Mouse (Mus musculus) intestine, embryonic 15.5 days (tissue): ENCODE measurements around the gene Ropn1l. TPM values are rescaled to one million over a fixed set of nuclear protein-coding genes. Genes with fewer than 3 reads are reported as not detected.
A peak's percentile ranks its signal among the peaks of the same experiment; 100 is the strongest.

ENCODE experiments used
- ATAC-seq: fragments of 200-750 bp; cut with Nextera tagmentation; 2 replicates; pipeline ENCODE4 v1.8.0; 2017; ENCODE audit warnings: moderate TSS enrichment, moderate library complexity
- H3K27ac ChIP-seq: fragments of 300-500 bp; sonication (generic); 2 replicates; pipeline ENCODE4 v1.5.1; 2015; ENCODE audit warnings: mild to moderate bottlenecking, inconsistent platforms
- H3K27me3 ChIP-seq: fragments of 300-500 bp; sonication (generic); replicated peaks from 2 replicates; pipeline ENCODE4 v1.6.1; 2015; ENCODE audit warnings: inconsistent platforms
- H3K36me3 ChIP-seq: fragments of 300-500 bp; sonication (generic); 2 replicates; pipeline ENCODE4 v1.6.1; 2015; ENCODE audit warnings: inconsistent platforms
- H3K4me1 ChIP-seq: fragments of 300-500 bp; sonication (generic); replicated peaks from 2 replicates; pipeline ENCODE4 v1.6.1; 2015; ENCODE audit warnings: inconsistent platforms
- H3K4me2 ChIP-seq: fragments of 300-500 bp; sonication (generic); replicated peaks from 2 replicates; pipeline ENCODE4 v1.6.1; 2015; ENCODE audit warnings: mild to moderate bottlenecking, inconsistent platforms
- H3K4me3 ChIP-seq: fragments of 300-500 bp; sonication (generic); replicated peaks from 2 replicates; pipeline ENCODE4 v1.5.1; 2015; ENCODE audit warnings: inconsistent platforms
- H3K9ac ChIP-seq: fragments of 300-500 bp; sonication (generic); 2 replicates; pipeline ENCODE4 v1.6.1; 2015; ENCODE audit warnings: inconsistent platforms
- H3K9me3 ChIP-seq: fragments of 300-500 bp; sonication (generic); 2 replicates; pipeline ENCODE4 v1.6.1; 2016; ENCODE audit warnings: inconsistent platforms
- WGBS: fragments of 180-500 bp; shearing (Covaris S2); methylation state at CpG from one replicate; pipeline ENCODE4 v1.1.7; 2015; 5-methylcytosine and 5-hydroxymethylcytosine counted together
- polyA plus RNA-seq: library from polyadenylated mRNA; unstranded; fragments of >200 nt; fragmentation: Nextera tagmentation; extraction: Ambion mirVana; gene quantifications from 2 replicates; pipeline ENCODE4 v1.2.1, GENCODE M21; 2015

The Ropn1l gene
- polyA plus RNA-seq, 1 experiment from 2014 or later, result 2.3 TPM

DNA sequence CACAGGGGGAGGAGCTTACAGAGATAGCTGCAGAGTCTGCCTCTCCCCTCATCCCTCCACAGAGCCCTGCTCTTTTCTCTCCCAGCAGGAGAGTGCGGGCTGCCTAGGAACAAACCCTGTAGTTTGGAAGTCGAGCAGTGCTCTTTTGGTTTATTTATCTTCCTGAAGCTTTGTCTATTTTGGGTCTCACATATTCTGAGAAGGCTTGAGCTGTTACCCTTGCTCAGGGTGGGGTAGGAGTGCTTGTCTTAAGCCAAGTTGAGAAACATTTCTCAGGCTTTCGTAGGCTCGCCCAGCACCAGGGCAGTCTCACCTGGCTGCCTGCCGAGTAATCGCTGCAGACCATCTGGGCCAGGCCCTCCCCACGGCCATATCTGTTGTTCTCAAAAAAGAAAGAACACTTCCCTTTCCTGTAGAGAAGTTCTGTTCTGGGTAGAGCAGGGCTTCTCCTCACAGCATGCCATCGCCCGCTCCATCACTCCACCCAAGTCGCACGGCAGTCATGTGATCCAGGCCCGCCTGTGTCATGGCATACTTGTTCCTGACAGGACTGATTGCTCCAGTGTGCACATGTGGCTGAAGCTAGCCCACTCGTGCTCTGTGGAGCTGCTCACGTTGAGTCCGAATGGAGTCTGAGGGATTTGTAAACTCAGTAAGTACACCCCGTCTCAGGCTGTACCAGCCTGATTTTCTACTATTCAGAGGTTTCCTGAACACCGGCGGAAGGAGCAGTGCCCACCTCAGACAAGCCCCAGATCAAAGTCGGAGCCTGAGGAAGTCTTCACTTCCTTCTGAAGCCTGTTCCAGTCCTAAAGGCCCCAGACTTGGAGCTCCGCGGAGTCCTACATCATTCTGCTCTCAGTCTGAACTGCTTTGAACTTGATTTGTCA, 35.5 kb downstream of the Ropn1l start:
- H3K27ac ChIP-seq, result no peak overlapping the region
- no peaks in the 10 kb centered on the region for H3K27me3 ChIP-seq
- 54% methylated on average over 21 of the region's 21 CpGs for WGBS
- peak overlapping the region; percentile 17; the same call in 1 of the 2 replicates for H3K4me2 ChIP-seq
- no peak overlapping the region for H3K4me3 ChIP-seq
- no peaks in the 10 kb centered on the region for H3K9me3 ChIP-seq
- H3K36me3 ChIP-seq, result no peaks in the 10 kb centered on the region
- H3K4me1 ChIP-seq, result peaks cover 4% of the 10 kb centered on the region; the same call in 1 of the 2 replicates
- no peak overlapping the region for H3K9ac ChIP-seq
- ATAC-seq, result peak; percentile 41; the same call in 1 of the 2 replicates

DNA sequence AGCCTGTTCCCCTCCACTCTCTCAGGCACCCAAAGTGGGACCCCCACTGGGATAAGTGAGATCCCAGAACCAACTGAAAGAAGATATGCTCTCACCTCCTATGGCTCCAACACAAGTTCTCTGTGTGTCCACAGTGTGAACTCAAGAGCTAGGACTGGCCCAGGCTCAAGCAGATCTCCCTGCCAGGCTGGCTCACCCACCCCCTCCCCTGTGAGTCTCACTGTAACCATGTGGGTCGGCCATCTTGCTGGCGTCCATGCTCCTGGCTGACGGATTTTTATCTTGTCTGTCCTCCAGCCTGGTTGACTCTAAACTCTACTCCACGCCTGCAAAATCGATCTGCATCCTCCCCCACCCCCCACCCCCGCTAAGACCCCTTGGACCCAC, 36.1 kb downstream of the Ropn1l start:
- Histone ChIP-seq H3K36me3 (no peaks in the 10 kb centered on the region), H3K4me2 (no peak overlapping the region), H3K9ac (no peak overlapping the region), H3K9me3 (no peaks in the 10 kb centered on the region), H3K4me3 (no peak overlapping the region), H3K27ac (no peak overlapping the region), H3K4me1 (no peaks in the 10 kb centered on the region), H3K27me3 (no peaks in the 10 kb centered on the region)
- ATAC-seq, result no peak
- 53% methylated on average over 6 of the region's 6 CpGs for WGBS

DNA sequence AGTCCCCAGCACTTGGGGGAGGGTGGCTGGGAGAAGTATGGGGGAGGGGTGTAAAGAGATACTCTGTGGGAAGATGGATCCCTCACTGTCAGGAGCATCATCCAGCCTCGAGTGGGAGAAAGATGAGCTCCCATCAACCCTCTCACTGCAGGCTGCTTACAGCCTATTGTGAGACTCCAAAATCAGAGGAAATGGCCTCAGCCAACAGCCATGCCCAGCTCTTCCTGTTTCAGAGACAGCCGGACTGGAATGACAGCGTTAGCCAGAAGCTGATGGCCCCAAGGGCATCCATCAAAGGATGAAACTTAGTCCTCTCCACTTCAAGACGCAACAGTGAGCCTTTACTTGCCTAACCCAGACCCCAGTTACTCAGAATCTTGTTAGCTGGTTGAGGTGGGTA, 38.4 kb downstream of the Ropn1l start:
- Histone ChIP-seq H3K27me3 (no peaks in the 10 kb centered on the region), H3K9ac (no peak overlapping the region), H3K4me2 (no peak overlapping the region), H3K27ac (no peak overlapping the region), H3K4me3 (no peak overlapping the region), H3K36me3 (no peaks in the 10 kb centered on the region), H3K9me3 (no peaks in the 10 kb centered on the region), H3K4me1 (no peaks in the 10 kb centered on the region)
- WGBS, result 54% methylated on average over 4 of the region's 4 CpGs
- ATAC-seq, result no peak

DNA sequence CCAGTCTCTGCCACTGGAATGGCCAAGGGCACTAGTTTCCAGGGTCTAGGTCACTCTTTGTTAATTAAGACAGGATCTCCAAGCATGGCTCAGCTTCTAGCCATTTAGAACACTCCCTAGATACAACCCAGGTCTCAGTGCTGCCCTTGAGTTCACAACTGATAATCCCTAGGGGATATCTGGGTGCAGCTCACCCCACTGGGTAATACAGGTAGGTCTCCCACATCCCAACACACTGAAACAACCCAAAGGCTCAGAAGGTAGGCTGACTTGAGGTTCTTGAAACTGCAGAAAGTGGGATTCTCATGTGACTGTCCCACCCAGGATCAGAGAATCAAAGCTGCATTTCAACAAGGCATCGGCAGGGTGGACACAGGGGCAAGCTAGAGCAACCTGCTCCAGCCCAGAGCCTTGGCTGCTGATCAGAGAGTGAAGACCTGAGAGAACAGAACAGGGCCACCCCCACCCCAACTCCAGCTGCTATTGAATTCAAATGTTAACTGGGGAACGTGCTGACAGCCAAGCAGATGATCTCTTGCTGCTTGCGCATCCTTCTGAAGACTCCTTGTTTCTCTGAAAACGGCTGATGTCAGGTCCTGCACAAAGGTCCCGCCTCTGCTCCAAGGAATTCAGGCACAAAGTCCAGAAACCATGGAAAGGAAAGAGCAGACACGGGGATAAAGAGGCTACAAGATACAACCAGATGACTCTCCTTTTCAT, 39.2 kb downstream of the Ropn1l start:
- Histone ChIP-seq H3K9ac (no peak overlapping the region), H3K36me3 (no peaks in the 10 kb centered on the region), H3K9me3 (no peaks in the 10 kb centered on the region), H3K27me3 (no peaks in the 10 kb centered on the region), H3K4me3 (no peak overlapping the region), H3K4me1 (no peaks in the 10 kb centered on the region), H3K27ac (no peak overlapping the region), H3K4me2 (no peak overlapping the region)
- no peak for ATAC-seq
- WGBS, result 53% methylated on average over 6 of the region's 6 CpGs

DNA sequence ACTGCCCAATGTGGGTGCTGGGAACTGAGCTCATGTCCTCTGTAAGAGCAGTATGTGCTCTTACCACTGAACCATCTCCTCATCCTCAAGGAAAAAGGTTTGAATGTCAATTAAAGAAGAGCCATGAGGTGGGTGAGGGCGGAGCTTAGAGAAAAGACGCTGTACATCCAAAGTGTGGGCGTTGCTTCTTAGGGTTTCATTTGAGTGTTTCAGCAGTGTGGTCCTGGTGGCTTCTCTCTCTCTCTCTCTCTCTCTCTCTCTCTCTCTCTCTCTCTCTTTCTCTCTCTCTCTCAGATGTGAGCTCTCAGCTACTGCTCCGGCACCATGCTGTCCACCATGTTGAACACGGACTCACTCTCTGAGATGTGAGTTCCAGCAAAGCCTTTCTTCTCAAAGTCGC, 39.9 kb downstream of the Ropn1l start:
- 94% methylated on average over 6 of the region's 6 CpGs for WGBS
- ATAC-seq, result no peak

DNA sequence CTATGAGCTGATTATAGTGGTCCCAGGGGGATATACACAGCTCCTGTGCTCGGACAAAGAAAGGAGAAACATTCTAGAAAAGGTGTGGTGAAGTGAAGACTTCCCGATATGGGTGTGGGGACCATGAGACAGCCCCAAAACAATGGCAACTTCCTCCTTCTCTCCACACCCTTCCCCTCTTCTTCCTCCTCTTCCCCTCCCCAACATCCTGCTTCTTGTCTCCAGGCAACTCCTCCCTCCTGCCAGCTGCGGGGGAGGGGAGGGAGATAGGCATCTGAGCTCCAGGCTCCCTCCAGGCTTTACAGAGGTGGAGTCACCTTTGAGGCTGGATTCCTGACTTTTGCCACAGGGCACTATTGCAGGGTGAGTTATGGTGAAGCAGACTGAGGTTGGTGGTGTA, 40.6 kb downstream of the Ropn1l start:
- Histone ChIP-seq H3K9ac (no peak overlapping the region), H3K36me3 (no peaks in the 10 kb centered on the region), H3K9me3 (no peaks in the 10 kb centered on the region), H3K27me3 (no peaks in the 10 kb centered on the region), H3K4me3 (no peak overlapping the region), H3K27ac (no peak overlapping the region), H3K4me2 (no peak overlapping the region), H3K4me1 (0 out of 2 replicates have a peak, but pooled peaks cover under 1% of the 10 kb centered on the region)
- 39% methylated on average over 3 of the region's 3 CpGs for WGBS
- ATAC-seq, result no peak

More for the DNA sequence above, 39.9 kb downstream of the Ropn1l start:
- no peaks in the 10 kb centered on the region for H3K9me3 ChIP-seq
- H3K4me1 ChIP-seq, result no peaks in the 10 kb centered on the region
- H3K27me3 ChIP-seq, result no peaks in the 10 kb centered on the region
- no peak overlapping the region for H3K4me3 ChIP-seq
- no peak overlapping the region for H3K27ac ChIP-seq
- no peaks in the 10 kb centered on the region for H3K36me3 ChIP-seq
- no peak overlapping the region for H3K4me2 ChIP-seq
- H3K9ac ChIP-seq, result no peak overlapping the region

DNA sequence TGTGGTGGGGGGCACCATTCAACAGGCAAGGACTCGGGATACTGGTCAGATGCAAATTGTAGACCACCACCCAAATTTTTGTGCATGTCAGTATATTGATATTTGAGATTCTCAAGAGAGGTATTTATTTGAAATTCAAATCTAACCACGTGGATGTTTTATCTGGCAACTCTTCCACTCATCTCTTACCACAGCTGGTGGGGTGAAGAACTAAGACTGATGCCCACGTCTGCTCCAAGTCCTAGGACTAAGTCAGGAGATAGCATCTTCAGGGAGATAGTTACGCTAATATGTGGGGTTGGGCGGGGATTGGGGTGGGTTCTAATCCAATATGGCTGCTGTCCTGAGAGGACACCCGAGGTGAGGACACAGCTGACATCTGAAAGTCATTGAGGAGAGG, 41.1 kb downstream of the Ropn1l start:
- H3K27me3 ChIP-seq, result no peaks in the 10 kb centered on the region
- H3K9ac ChIP-seq, result no peak overlapping the region
- H3K36me3 ChIP-seq, result no peaks in the 10 kb centered on the region
- H3K27ac ChIP-seq, result no peak overlapping the region
- ATAC-seq, result no peak
- no peak overlapping the region for H3K4me2 ChIP-seq
- WGBS, result 80% methylated on average over 6 of the region's 6 CpGs
- no peak overlapping the region for H3K4me3 ChIP-seq
- H3K9me3 ChIP-seq, result no peaks in the 10 kb centered on the region
- 0 out of 2 replicates have a peak, but pooled peaks cover 4% of the 10 kb centered on the region for H3K4me1 ChIP-seq

DNA sequence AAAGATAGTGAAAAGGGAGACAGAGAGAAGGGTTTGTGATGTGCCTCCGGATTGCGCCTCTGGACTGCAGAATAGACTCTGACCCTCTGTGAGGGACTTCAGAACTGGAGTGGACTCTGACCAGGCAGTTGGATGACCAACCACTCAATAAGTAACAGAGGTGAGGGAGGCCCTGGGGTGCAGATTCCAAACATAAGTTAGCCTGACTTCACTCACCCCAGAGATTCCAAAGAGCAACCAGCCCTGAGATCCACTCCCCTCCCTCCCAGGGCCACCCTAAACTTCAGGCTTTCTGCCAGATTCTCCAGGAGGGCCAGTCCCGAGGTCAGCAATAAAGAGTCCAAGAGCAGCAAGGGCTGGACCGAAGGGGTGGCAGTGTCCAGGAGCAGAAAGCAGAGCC, 46.0 kb downstream of the Ropn1l start:
- no peak overlapping the region for H3K9ac ChIP-seq
- no peak overlapping the region for H3K27ac ChIP-seq
- peak; percentile 83 for ATAC-seq
- 0 out of 2 replicates have a peak, but pooled peaks cover 4% of the 10 kb centered on the region for H3K4me1 ChIP-seq
- no peak overlapping the region for H3K4me2 ChIP-seq
- H3K27me3 ChIP-seq, result no peaks in the 10 kb centered on the region
- no peaks in the 10 kb centered on the region for H3K9me3 ChIP-seq
- WGBS, result 42% methylated on average over 4 of the region's 4 CpGs
- no peak overlapping the region for H3K4me3 ChIP-seq
- H3K36me3 ChIP-seq, result no peaks in the 10 kb centered on the region

DNA sequence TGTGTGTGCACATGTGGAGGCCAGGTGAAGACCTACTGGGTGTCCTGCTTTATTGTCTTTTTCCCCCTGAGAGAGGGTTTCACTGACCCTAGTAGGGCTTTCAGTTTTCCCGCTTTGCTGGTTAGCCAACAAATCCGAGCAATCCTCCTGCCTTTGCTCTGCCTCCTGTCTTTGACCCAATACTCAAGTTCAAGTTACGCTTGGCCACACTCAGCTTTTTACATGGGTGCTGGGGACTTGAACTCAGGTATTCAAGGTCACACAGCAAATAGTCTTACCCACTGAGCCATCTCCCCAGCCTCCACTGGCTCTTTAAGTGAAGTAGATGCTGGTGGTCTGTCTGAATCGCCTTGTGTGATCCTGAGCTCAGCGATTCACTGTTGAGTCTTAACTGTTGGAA, 46.7 kb downstream of the Ropn1l start:
- WGBS, result 73% methylated on average over 5 of the region's 5 CpGs

DNA sequence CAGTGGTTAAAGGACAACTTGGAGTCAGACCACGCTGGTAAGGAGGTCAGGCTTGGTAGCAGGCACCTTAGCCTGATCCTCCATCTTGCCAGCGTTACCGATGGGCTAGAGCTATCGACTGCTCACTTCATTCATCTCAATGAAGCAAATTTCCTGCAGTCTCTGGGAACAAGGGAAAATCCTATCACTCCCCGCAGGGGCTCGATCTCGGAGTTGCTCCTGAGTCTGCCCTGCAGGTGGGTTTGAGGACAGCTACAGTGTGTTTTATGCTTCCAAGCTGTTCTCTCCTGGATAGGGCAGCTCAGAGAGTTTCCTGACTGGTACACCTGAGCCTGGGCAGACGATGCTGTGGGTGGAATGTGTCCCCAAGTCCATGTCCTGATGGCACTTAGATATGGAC, 49.2 kb downstream of the Ropn1l start:
- H3K4me3 ChIP-seq, result no peak overlapping the region
- WGBS, result 87% methylated on average over 8 of the region's 8 CpGs
- no peak overlapping the region for H3K9ac ChIP-seq
- H3K4me1 ChIP-seq, result 0 out of 2 replicates have a peak, but pooled peaks cover 4% of the 10 kb centered on the region
- no peaks in the 10 kb centered on the region for H3K27me3 ChIP-seq
- H3K4me2 ChIP-seq, result no peak overlapping the region
- no peaks in the 10 kb centered on the region for H3K9me3 ChIP-seq
- no peaks in the 10 kb centered on the region for H3K36me3 ChIP-seq
- ATAC-seq, result no peak
- no peak overlapping the region for H3K27ac ChIP-seq

More for the DNA sequence above, 46.7 kb downstream of the Ropn1l start:
- no peak overlapping the region for H3K9ac ChIP-seq
- no peak overlapping the region for H3K4me3 ChIP-seq
- H3K4me2 ChIP-seq, result no peak overlapping the region
- ATAC-seq, result no peak
- no peaks in the 10 kb centered on the region for H3K36me3 ChIP-seq
- no peaks in the 10 kb centered on the region for H3K27me3 ChIP-seq
- no peaks in the 10 kb centered on the region for H3K9me3 ChIP-seq
- no peak overlapping the region for H3K27ac ChIP-seq
- 0 out of 2 replicates have a peak, but pooled peaks cover 4% of the 10 kb centered on the region for H3K4me1 ChIP-seq

DNA sequence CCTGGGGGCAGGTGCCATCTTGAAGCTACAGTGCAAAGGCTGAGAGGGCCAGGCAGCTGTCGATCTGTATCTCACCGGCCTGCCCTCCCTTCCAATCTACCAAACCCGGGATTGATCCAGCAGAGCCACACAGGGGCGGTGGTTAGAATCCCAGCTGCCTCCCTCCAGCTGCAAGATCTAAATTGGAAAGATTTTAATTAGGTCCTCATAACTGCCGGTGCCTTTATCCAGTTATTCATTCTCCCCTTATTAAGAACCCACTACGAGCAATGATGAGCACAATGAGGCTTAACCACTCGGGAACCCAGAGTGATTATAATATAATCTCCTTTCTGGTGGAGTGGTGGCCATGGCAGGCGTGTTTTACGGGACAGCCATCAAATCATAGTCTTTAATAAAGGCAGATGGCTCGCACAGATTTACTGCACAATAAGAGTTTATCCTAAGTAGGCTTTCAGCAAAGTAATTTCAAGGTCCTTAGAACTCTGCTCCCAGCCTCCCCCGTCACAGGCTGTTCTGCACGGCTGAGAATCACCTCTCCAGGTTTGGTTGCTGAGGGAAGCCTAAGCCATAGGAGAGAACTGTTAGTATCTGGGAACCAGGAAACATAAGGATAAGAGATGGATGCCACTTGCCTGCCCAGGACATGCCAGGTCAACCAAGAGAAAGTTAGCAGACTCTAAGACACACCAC, 51.2 kb downstream of the Ropn1l start:
- Histone ChIP-seq H3K4me1 (no peaks in the 10 kb centered on the region), H3K36me3 (no peaks in the 10 kb centered on the region), H3K4me3 (no peak overlapping the region), H3K4me2 (no peak overlapping the region), H3K27ac (no peak overlapping the region), H3K9ac (no peak overlapping the region), H3K27me3 (no peaks in the 10 kb centered on the region), H3K9me3 (no peaks in the 10 kb centered on the region)
- 75% methylated on average over 12 of the region's 12 CpGs for WGBS
- no peak for ATAC-seq

DNA sequence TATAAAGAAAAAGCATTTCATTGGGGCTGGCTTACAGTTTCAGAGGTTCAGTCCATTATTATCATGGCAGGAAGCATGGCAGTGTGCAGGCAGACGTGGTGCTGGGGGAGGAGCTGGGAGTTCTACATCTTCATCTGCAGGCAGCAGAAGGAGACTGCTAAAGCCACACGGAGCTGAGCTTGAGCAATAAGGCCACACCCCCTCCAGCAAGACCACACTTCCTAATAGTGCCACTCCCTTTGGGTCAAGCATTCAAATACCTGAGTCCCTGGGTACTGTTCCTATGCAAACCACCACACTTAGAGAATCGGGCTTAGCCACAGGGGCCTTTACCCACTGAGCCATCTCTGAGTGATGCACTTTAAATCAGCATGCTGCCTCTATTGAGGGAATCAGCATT, 52.6 kb downstream of the Ropn1l start:
- H3K9me3 ChIP-seq, result no peaks in the 10 kb centered on the region
- H3K27ac ChIP-seq, result no peak overlapping the region
- no peak overlapping the region for H3K9ac ChIP-seq
- no peak for ATAC-seq
- no peak overlapping the region for H3K4me2 ChIP-seq
- WGBS, result 27% methylated on average over 3 of the region's 3 CpGs
- no peaks in the 10 kb centered on the region for H3K36me3 ChIP-seq
- no peaks in the 10 kb centered on the region for H3K4me1 ChIP-seq
- H3K27me3 ChIP-seq, result no peaks in the 10 kb centered on the region
- no peak overlapping the region for H3K4me3 ChIP-seq
